Mouse (Mus musculus) midbrain, embryonic 12.5 days (tissue): Measurements from ENCODE around the gene Gm20388. TPM values are rescaled to one million over a fixed set of nuclear protein-coding genes. Genes with fewer than 3 reads are reported as not detected.
A peak's percentile ranks its signal among the peaks of the same experiment; 100 is the strongest.

ENCODE experiments used
- ATAC-seq: fragments of 200-750 bp; cut with Nextera tagmentation; 2 replicates; pipeline ENCODE4 v1.8.0; 2017; ENCODE audit warnings: low read depth, moderate TSS enrichment, moderate library complexity; ENCODE audit not compliant: low FRiP score
- H3K27ac ChIP-seq: fragments of 300-500 bp; sonication (generic); replicated peaks from 2 replicates; pipeline ENCODE4 v1.5.1; 2016; ENCODE audit warnings: mild to moderate bottlenecking
- H3K27me3 ChIP-seq: fragments of 300-500 bp; sonication (generic); 2 replicates; pipeline ENCODE4 v1.6.1; 2016; ENCODE audit warnings: mild to moderate bottlenecking
- H3K36me3 ChIP-seq: fragments of 300-500 bp; sonication (generic); 2 replicates; pipeline ENCODE4 v1.6.1; 2016
- H3K4me1 ChIP-seq: fragments of 300-500 bp; sonication (generic); 2 replicates; pipeline ENCODE4 v1.6.1; 2016
- H3K4me2 ChIP-seq: fragments of 300-500 bp; sonication (generic); replicated peaks from 2 replicates; pipeline ENCODE4 v1.6.1; 2016; ENCODE audit warnings: mild to moderate bottlenecking, moderate library complexity
- H3K4me3 ChIP-seq: fragments of 300-500 bp; sonication (generic); 2 replicates; pipeline ENCODE4 v1.5.1; 2016; ENCODE audit warnings: mild to moderate bottlenecking
- H3K9ac ChIP-seq: fragments of 300-500 bp; sonication (generic); replicated peaks from 2 replicates; pipeline ENCODE4 v1.6.1; 2016; ENCODE audit warnings: mild to moderate bottlenecking, moderate library complexity
- H3K9me3 ChIP-seq: fragments of 300-500 bp; sonication (generic); 2 replicates; pipeline ENCODE4 v1.6.1; 2016; ENCODE audit warnings: mild to moderate bottlenecking
- WGBS: fragments of 180-500 bp; shearing (Covaris S2); methylation state at CpG from one replicate; pipeline ENCODE4 v1.1.7; 2016; 5-methylcytosine and 5-hydroxymethylcytosine counted together
- polyA plus RNA-seq: library from polyadenylated mRNA; unstranded; fragments of >200 nt; fragmentation: Nextera tagmentation; extraction: Ambion mirVana; gene quantifications from 2 replicates; pipeline ENCODE4 v1.2.1, GENCODE M21; 2016

Gene Gm20388
- polyA plus RNA-seq, 1 experiment from 2014 or later: not detected

DNA sequence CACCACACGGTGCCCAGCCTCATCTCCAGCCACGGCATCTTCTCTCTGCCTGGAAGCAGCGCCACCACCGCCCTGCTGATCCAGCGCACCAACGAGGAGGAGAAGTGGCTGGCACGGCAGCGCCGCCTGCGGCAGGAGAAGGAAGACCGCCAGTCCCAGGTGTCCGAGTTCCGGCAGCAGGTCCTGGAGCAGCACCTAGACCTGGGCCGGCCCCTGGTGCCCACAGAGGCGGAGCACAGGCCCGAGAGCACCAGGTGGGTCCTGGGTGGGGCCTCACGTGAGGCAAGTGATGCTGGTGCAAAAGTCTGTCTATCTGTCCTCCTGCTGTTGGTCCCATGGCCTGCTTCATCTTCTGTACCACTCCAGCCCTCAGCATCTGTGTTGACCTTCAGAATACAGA is 658.5 kb downstream of the Gm20388 start:
- Histone ChIP-seq H3K4me1 (peaks cover 30% of the 10 kb centered on the region), H3K4me3 (no peak overlapping the region), H3K9ac (no peak overlapping the region), H3K4me2 (no peak overlapping the region), H3K27ac (0 out of 2 replicates have a peak overlapping the region, but pooled peaks have one; percentile 46), H3K36me3 (peaks cover 80% of the 10 kb centered on the region), H3K27me3 (no peaks in the 10 kb centered on the region), H3K9me3 (no peaks in the 10 kb centered on the region)
- 95% methylated on average over 17 of the region's 17 CpGs for WGBS
- no peak for ATAC-seq

DNA sequence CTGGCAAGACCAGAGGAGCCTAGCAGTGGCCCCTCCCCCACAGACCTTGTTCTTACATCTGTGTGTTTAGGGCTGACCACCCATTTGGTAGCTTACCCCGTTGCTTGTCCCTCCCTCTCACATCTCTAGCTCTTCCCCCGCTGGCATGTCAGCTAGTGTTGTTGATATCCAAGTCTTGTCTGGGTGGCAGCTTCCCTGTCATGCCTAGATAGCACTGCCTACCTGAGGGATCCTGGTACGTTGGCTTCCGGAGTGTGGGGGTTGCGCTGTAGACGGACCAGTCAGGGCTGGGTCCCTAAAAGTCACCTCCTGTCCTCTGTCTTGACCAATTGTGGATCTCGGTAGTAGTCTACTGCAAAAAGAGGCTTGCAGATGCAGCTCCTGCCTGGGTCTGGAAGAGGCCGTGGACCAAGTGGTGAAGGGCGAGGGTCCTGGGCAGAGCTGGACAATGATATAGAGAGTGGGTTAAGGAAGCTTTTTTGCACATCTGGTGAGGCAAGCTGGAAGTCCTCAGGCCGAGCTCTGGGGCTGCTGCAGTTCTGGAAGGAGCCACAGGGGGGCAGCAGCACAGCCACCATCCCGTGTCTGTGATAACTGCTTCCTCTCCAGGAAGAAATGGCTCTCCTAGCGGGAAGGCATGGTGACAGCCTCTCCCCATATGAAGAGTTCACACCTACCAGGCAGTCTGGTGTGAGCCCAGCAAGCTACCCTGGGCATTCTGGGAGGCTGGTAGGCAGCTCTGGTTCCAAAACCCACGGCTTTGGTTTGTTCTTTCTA is 659.5 kb downstream of the Gm20388 start:
- H3K4me3 ChIP-seq: no peak overlapping the region
- WGBS: 63% methylated on average over 13 of the region's 13 CpGs
- peaks cover 90% of the 10 kb centered on the region for H3K36me3 ChIP-seq
- peaks cover 21% of the 10 kb centered on the region for H3K4me1 ChIP-seq
- H3K9me3 ChIP-seq: no peaks in the 10 kb centered on the region
- peak overlapping the region; percentile 46; the same call in 1 of the 2 replicates for H3K27ac ChIP-seq
- H3K27me3 ChIP-seq: no peaks in the 10 kb centered on the region
- no peak for ATAC-seq
- no peak overlapping the region for H3K4me2 ChIP-seq
- H3K9ac ChIP-seq: no peak overlapping the region

DNA sequence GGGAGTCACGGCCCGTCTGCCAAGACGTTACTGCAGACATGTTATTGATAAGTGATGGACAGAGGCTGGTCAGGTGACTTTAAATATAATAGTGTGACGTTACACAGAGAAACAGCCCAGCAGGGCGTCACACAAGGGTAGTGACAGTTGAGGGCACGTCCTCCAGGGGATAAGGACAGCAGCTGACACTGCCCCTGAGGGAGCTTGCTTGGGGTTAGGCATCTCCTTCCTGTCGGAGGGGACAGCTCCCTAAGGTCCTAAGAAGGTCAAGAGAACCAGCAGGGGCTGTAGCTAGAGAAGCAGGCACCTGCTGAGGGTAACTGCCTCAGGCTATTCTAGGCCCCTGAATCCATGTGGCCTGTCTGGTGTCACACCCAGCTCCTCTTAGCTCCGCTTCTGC is 660.9 kb downstream of the Gm20388 start:
- no peaks in the 10 kb centered on the region for H3K27me3 ChIP-seq

DNA sequence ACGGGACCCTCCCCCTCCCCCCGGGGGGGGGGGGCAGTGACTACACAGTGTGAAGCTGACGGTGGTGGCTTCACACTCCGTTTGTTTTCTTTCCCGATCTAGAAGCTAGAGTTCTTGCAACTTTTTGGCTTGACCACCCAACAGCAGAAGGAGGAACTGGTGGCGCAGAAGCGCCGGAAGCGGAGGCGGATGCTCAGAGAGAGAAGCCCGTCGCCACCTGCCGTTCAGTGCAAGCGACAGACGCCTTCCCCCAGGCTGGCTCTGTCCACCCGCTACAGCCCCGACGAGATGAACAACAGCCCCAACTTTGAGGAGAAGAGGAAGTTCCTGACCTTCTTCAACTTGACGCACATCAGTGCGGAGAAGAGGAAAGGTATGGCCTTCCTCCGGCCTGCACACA is 661.9 kb downstream of the Gm20388 start:
- Histone ChIP-seq H3K27ac (no peak overlapping the region), H3K4me1 (peaks cover 9% of the 10 kb centered on the region), H3K27me3 (no peaks in the 10 kb centered on the region), H3K9ac (no peak overlapping the region), H3K36me3 (peaks cover 99% of the 10 kb centered on the region), H3K9me3 (no peaks in the 10 kb centered on the region), H3K4me3 (no peak overlapping the region), H3K4me2 (no peak overlapping the region)
- WGBS: 83% methylated on average over 21 of the region's 21 CpGs
- no peak for ATAC-seq

More for the DNA sequence above, 660.9 kb downstream of the Gm20388 start:
- H3K9ac ChIP-seq: no peak overlapping the region
- WGBS: 81% methylated on average over 8 of the region's 8 CpGs
- no peak for ATAC-seq
- H3K4me1 ChIP-seq: peaks cover 13% of the 10 kb centered on the region
- H3K9me3 ChIP-seq: no peaks in the 10 kb centered on the region
- no peak overlapping the region for H3K4me2 ChIP-seq
- H3K27ac ChIP-seq: no peak overlapping the region
- peaks cover 99% of the 10 kb centered on the region for H3K36me3 ChIP-seq
- H3K4me3 ChIP-seq: no peak overlapping the region

DNA sequence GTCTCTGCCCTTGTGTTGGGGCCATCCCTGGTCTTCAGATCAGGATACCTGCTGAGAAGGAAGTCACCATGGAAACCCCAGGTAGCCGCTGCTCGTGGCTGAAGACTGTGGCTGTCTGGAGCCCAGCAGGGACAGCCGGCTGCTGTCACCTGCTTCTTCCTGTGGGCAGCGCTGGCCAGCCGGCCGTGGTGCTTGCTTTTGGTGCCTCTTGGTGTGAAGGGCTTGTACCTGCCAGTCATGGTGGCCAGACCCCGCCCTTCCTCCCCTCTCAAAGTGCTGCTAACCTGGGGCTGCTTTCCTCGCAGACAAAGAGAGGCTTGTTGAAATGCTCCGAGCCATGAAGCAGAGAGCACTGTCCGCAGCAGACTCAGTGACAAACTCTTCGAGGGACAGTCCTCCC is 663.2 kb downstream of the Gm20388 start:
- H3K27ac ChIP-seq: no peak overlapping the region
- 76% methylated on average over 11 of the region's 11 CpGs for WGBS

DNA sequence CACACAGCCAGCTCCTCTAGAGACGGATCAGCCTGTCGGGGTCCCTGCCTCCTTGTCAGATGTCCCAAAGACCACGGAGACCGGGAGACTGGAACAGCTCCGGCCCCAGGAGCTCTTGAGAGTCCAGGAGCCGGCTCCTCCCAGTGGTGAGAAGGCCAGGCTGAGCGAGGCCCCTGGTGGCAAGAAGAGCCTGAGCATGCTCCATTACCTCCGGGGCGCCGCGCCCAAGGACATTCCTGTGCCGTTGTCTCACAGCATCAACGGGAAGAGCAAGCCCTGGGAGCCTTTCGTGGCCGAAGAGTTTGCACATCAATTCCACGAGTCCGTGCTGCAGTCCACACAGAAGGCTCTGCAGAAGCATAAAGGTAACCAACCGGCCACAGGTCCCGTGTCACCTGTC is 664.3 kb downstream of the Gm20388 start:
- H3K4me1 ChIP-seq: peaks cover 9% of the 10 kb centered on the region
- 85% methylated on average over 19 of the region's 19 CpGs for WGBS
- no peaks in the 10 kb centered on the region for H3K27me3 ChIP-seq
- H3K9me3 ChIP-seq: no peaks in the 10 kb centered on the region
- no peak overlapping the region for H3K4me3 ChIP-seq
- H3K9ac ChIP-seq: no peak overlapping the region
- H3K4me2 ChIP-seq: no peak overlapping the region
- H3K27ac ChIP-seq: 0 out of 2 replicates have a peak overlapping the region, but pooled peaks have one; percentile 20
- ATAC-seq: no peak
- H3K36me3 ChIP-seq: peaks cover 98% of the 10 kb centered on the region

More for the DNA sequence above, 663.2 kb downstream of the Gm20388 start:
- 0 out of 2 replicates have a peak overlapping the region, but pooled peaks have one; percentile 8 for H3K9ac ChIP-seq
- H3K4me2 ChIP-seq: no peak overlapping the region
- H3K9me3 ChIP-seq: no peaks in the 10 kb centered on the region
- no peak for ATAC-seq
- H3K4me1 ChIP-seq: peaks cover 9% of the 10 kb centered on the region
- H3K36me3 ChIP-seq: peaks cover 99% of the 10 kb centered on the region
- H3K4me3 ChIP-seq: no peak overlapping the region
- H3K27me3 ChIP-seq: no peaks in the 10 kb centered on the region

DNA sequence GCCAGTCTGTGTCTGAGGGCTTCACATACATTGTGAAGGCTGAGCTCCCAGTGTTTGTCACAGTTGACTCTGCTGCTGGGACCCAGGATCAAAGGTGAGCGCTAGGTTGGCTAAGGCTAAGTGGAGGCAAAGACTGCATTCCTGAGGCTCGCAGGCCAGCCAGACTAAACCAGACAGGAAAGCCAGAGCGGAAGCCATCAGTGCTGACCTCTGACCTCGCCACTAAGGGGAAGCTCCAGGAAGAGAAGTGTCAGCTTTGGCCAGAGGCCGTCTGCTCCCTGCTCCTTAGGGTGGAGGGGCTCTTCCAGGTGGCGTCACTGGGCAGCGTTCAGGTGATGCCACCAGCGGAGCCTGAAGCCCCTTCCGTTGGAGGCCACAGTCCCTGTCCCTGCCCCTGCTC is 665.2 kb downstream of the Gm20388 start:
- WGBS: 64% methylated on average over 9 of the region's 9 CpGs
- no peaks in the 10 kb centered on the region for H3K27me3 ChIP-seq
- no peaks in the 10 kb centered on the region for H3K9me3 ChIP-seq
- H3K36me3 ChIP-seq: peaks cover 99% of the 10 kb centered on the region
- H3K27ac ChIP-seq: 0 out of 2 replicates have a peak overlapping the region, but pooled peaks have one; percentile 4
- ATAC-seq: no peak
- no peak overlapping the region for H3K4me2 ChIP-seq
- peaks cover 9% of the 10 kb centered on the region; the same call in 1 of the 2 replicates for H3K4me1 ChIP-seq
- no peak overlapping the region for H3K4me3 ChIP-seq
- no peak overlapping the region for H3K9ac ChIP-seq

DNA sequence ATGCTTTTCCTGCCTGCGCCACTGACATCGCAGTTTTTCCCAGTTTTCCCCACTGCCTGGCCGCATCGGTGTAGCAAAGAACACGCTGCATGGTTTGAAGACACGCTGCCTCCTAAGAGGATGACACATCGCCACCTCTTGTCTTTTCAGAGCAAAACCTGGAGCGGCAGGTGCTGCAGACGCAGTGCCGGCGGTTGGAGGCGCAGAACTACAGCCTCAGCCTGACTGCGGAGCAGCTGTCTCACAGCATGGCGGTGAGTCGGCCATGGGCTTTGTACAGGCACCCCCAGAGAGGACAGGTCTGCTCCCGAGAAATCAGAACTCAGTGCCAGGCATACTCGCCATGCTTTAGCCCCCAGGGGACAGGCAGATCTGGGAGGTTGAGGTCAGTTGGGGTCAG is 667.2 kb downstream of the Gm20388 start:
- peaks cover 94% of the 10 kb centered on the region for H3K36me3 ChIP-seq
- no peaks in the 10 kb centered on the region for H3K27me3 ChIP-seq
- no peak overlapping the region for H3K4me2 ChIP-seq
- no peak for ATAC-seq
- no peaks in the 10 kb centered on the region for H3K9me3 ChIP-seq
- H3K4me1 ChIP-seq: peaks cover 6% of the 10 kb centered on the region; the same call in 1 of the 2 replicates
- no peak overlapping the region for H3K4me3 ChIP-seq
- 92% methylated on average over 17 of the region's 17 CpGs for WGBS
- peak overlapping the region; percentile 49 for H3K27ac ChIP-seq
- H3K9ac ChIP-seq: no peak overlapping the region

DNA sequence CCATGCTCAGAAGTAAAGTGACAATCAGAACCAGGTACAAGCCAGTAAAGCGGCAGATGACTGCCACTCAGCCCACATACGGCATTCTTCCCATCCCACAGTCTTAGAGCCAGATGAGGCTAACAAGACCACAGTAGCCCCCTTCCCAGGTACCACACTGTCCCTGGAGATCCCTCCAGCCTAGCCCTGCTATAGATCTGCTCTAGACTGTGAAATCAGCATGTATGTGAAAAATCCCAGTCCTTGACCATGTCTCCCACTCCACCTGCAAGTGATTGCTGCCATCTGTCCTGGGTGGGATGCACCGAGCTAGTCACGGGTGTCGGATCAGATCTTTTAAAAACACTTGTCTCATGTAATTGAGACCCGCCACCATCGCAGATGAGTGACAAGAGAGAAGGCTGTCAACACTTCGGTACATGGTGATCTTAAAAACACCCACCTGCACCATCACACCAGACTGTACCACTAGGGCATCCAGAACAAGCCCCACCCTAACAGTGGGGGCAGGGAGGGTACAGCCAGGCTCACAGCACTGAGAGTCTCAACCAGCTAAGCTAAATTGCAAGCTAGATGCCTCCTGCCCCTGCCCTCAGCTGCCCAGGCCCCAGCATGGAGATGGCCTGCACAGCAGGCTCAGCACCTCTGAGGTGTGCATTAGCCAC is 669.8 kb downstream of the Gm20388 start:
- ATAC-seq: no peak
- WGBS: 92% methylated on average over 8 of the region's 8 CpGs
- H3K36me3 ChIP-seq: peaks cover 78% of the 10 kb centered on the region

DNA sequence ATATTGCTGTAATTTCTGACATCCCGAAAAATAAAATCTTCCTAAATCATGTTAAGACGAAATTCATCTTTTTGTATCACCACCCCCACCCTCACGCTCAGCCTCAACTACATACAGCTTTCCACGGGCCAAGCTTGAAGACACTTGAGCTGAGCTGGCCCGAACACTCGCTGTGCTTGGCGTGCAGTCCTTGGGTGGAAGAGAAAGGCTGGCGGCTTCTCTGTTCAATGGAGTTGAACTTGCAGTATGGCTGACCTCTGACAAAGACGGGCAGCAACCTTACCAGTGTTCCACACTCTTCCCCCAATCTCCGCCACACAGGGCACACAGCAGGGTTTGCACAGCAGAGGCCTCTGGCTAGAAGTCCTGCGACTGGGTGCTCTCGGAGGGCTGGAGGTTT is 670.7 kb downstream of the Gm20388 start:
- Histone ChIP-seq H3K27me3 (no peaks in the 10 kb centered on the region), H3K9me3 (no peaks in the 10 kb centered on the region), H3K9ac (no peak overlapping the region), H3K36me3 (peaks cover 74% of the 10 kb centered on the region), H3K4me3 (no peak overlapping the region), H3K27ac (peak overlapping the region; percentile 49; the same call in 1 of the 2 replicates), H3K4me1 (no peaks in the 10 kb centered on the region), H3K4me2 (no peak overlapping the region)
- no peak for ATAC-seq
- WGBS: 92% methylated on average over 12 of the region's 12 CpGs

More for the DNA sequence above, 669.8 kb downstream of the Gm20388 start:
- H3K4me2 ChIP-seq: no peak overlapping the region
- no peak overlapping the region for H3K4me3 ChIP-seq
- no peaks in the 10 kb centered on the region for H3K27me3 ChIP-seq
- H3K9me3 ChIP-seq: no peaks in the 10 kb centered on the region
- no peak overlapping the region for H3K9ac ChIP-seq
- H3K27ac ChIP-seq: no peak overlapping the region
- peaks cover 6% of the 10 kb centered on the region; the same call in 1 of the 2 replicates for H3K4me1 ChIP-seq

DNA sequence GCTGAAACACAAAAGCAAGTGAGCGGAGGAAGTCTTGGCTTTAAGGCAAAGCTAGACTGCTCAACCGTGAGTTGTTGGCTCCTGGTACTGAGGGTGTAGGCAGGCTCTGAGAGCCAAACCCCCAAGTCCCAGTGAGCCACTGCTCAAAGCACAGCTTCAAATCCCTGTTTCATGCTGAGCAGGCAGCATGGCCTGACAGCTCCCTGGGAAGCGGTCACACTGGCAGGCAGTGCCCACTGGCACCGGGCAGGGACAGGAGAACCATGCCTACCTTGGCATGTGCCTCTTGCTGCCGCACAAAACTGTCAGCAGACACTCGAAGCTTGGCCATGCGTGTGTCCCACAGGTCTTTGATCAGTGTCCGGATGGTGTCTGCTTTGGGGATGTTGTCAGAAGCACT is 671.2 kb downstream of the Gm20388 start:
- Histone ChIP-seq H3K4me2 (no peak overlapping the region), H3K9ac (no peak overlapping the region), H3K4me3 (no peak overlapping the region), H3K27me3 (no peaks in the 10 kb centered on the region), H3K27ac (peak overlapping the region; percentile 49; the same call in 1 of the 2 replicates), H3K4me1 (peaks cover under 1% of the 10 kb centered on the region; the same call in 1 of the 2 replicates), H3K36me3 (peaks cover 73% of the 10 kb centered on the region), H3K9me3 (no peaks in the 10 kb centered on the region)
- 91% methylated on average over 8 of the region's 8 CpGs for WGBS
- ATAC-seq: no peak; the same call in 1 of the 2 replicates

DNA sequence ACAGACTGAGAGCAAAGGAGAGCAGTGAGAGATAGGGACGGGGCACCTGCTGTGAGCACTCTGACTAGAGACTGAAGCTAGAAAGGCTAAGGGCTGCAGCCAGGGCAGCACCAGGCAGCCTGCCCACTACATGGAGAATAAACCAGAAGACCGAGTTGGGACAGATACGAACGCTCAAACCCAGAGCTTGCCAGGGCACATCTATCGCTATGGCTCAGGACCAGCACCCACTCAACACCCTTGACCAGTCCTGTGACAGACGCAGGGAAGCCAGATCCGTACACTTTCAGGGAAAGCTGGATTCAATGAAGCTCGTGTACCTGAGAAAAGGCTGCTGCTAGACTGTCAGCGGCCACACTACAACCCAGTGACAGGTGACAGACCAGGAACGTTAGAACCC is 674.9 kb downstream of the Gm20388 start:
- Histone ChIP-seq H3K27me3 (no peaks in the 10 kb centered on the region), H3K9ac (no peak overlapping the region), H3K4me3 (no peak overlapping the region), H3K4me1 (peaks cover 25% of the 10 kb centered on the region), H3K36me3 (peaks cover 37% of the 10 kb centered on the region), H3K9me3 (no peaks in the 10 kb centered on the region), H3K27ac (0 out of 2 replicates have a peak overlapping the region, but pooled peaks have one; percentile 3), H3K4me2 (no peak overlapping the region)
- 92% methylated on average over 10 of the region's 10 CpGs for WGBS
- no peak for ATAC-seq
